Mouse (Mus musculus) frontal cortex, postnatal 14 days (tissue): ENCODE measurements at regions not wholly inside any gene's neighbourhood (a gene's known extent, or its start where the extent isn't known, plus 50 kb on each side); places are given as distances from the start of the nearest gene placed in this dataset.

Experiments
- DNase-seq, 2 experiments: peaks; one replicate each; pipeline ENCODE4 v3.0.0; 2022; ENCODE audit warnings: low spot score in 2 of 2

- no peak for DNase-seq
Observed at GRCm38 (mm10) chr15:62099683-62100082, 1176.9 kb upstream of the A1bg start.

- no peak for DNase-seq
Observed at GRCm38 (mm10) chr15:62098791-62099660, 1176.2 kb upstream of the A1bg start.

- DNase-seq, result no peak
Observed at GRCm38 (mm10) chr15:62096778-62097177, 1174.0 kb upstream of the A1bg start.

- DNase-seq, result no peak
Observed at GRCm38 (mm10) chr15:62095198-62095597, 1172.4 kb upstream of the A1bg start.

- no peak for DNase-seq
Observed at GRCm38 (mm10) chr15:62093672-62094071, 1170.9 kb upstream of the A1bg start.

GRCm38 (mm10) chr15:62092671-62093185 is 1169.9 kb upstream of the A1bg start:
- no peak for DNase-seq

- no peak for DNase-seq
Observed at GRCm38 (mm10) chr15:62091746-62092659, 1169.2 kb upstream of the A1bg start.

- DNase-seq, result no peak
Observed at GRCm38 (mm10) chr15:62091144-62091543, 1168.3 kb upstream of the A1bg start.

GRCm38 (mm10) chr15:62088341-62088740 is 1165.5 kb upstream of the A1bg start:
- DNase-seq, result no peak

GRCm38 (mm10) chr15:62087755-62088154 is 1164.9 kb upstream of the A1bg start:
- no peak for DNase-seq

GRCm38 (mm10) chr15:62086037-62086436 is 1163.2 kb upstream of the A1bg start:
- DNase-seq, result no peak

- no peak for DNase-seq
Observed at GRCm38 (mm10) chr15:62083347-62083746, 1160.5 kb upstream of the A1bg start.

- DNase-seq, result no peak
Observed at GRCm38 (mm10) chr15:62082539-62082938, 1159.7 kb upstream of the A1bg start.

GRCm38 (mm10) chr15:62079155-62080109 is 1156.6 kb upstream of the A1bg start:
- peak in 1 of 2 experiments; percentile 11 for DNase-seq

GRCm38 (mm10) chr15:62076552-62077234 is 1153.9 kb upstream of the A1bg start:
- no peak for DNase-seq

- DNase-seq, result no peak
Observed at GRCm38 (mm10) chr15:62074735-62075134, 1151.9 kb upstream of the A1bg start.

- no peak for DNase-seq
Observed at GRCm38 (mm10) chr15:62073595-62073994, 1150.8 kb upstream of the A1bg start.

GRCm38 (mm10) chr15:62071311-62071710 is 1148.5 kb upstream of the A1bg start:
- no peak for DNase-seq

GRCm38 (mm10) chr15:62068422-62069160 is 1145.8 kb upstream of the A1bg start:
- DNase-seq, result no peak

GRCm38 (mm10) chr15:62064399-62064798 is 1141.6 kb upstream of the A1bg start:
- no peak for DNase-seq
